Mouse (Mus musculus) B cell, adult 62 days (primary cell): ENCODE data around the gene Hist1h4i. TPM values are rescaled to one million over a fixed set of nuclear protein-coding genes. Genes with fewer than 3 reads are reported as not detected.

Source experiments
- total RNA-seq: library from RNA; stranded (reverse); gene quantifications from 4 replicates; pipeline ENCODE4 v1.2.4, GENCODE M21; 2023

The Hist1h4i gene
- 97.8 to 119 TPM (median 108 TPM) in 4 replicates for total RNA-seq

DNA sequence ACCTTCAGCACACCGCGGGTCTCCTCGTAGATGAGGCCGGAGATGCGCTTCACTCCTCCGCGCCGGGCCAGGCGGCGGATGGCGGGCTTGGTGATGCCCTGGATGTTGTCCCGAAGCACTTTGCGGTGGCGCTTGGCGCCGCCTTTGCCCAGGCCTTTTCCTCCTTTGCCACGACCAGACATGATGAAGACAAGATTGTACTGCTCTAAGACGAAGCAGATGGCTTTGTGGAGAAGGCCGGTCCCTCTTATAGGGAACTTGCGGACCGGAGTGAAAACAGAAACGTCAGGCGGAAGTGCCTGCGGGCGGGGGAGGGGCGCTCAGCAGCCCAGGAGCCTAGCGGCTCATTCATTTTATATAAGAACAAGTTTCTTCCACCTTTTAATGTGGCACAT is at the start of gene Hist1h4i:
Gene Hist1h4i, minus strand, starts transcription at position 221 of the 395 bp plus-strand sequence.

GRCm38 (mm10) chr13:22084140-22084539 is 43.0 kb upstream of the Hist1h4i start, which contains the start of gene Vmn1r188:
Vmn1r188 (plus strand) TSS chr13:22084440.

GRCm38 (mm10) chr13:22042568-22043502 is 1.7 kb upstream of the Hist1h4i start, which contains the start of the genes Hist1h2ag and Hist1h2bj:
Hist1h2ag (minus strand) TSS chr13:22042944.
Hist1h2bj (plus strand) TSS chr13:22043214.

DNA sequence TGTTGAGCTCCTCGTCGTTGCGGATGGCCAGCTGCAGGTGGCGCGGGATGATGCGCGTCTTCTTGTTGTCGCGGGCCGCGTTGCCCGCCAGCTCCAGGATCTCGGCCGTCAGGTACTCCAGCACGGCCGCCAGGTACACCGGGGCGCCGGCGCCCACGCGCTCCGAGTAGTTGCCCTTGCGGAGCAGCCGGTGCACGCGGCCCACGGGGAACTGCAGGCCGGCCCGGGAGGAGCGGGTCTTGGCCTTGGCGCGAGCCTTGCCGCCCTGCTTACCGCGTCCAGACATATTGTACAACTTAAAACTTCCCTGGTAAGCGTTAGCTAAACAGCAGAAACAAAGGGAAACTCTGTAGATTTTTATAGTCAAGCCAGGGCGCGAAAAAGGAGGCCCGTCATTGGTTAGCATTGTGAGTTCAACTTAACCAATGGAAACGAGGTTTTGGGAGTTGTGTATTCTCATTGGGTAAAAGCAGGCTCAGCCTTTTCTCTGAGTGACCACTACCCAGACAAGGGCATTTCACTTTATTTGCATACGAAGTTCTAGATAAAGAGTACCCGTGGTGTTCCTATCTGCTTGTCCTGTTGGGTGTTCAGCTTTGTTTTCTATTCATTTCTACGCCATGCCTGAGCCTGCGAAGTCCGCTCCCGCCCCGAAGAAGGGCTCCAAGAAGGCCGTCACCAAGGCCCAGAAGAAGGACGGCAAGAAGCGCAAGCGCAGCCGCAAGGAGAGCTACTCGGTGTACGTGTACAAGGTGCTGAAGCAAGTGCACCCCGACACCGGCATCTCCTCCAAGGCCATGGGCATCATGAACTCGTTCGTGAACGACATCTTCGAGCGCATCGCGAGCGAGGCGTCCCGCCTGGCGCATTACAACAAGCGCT is 5.7 kb downstream of the Hist1h4i start, which contains the start of the genes Hist1h2ah and Hist1h2bk:
Gene Hist1h2ah, minus strand, starts transcription at position 302 of the 882 bp plus-strand sequence.
Gene Hist1h2bk, plus strand, starts transcription at position 604 of the 882 bp plus-strand sequence.

GRCm38 (mm10) chr13:22009642-22010041 is 31.5 kb downstream of the Hist1h4i start, which contains the start of gene Prss16:
Prss16 (minus strand) TSS chr13:22009742.

Other genes starting within 250 kb of the Hist1h4i start
- gene Hist1h2bq, start 231.2 kb downstream of the Hist1h4i start, total RNA-seq, result 160 to 195 TPM (median 178 TPM) in 4 replicates
- 204 to 263 TPM (median 252 TPM) in 4 replicates for gene Hist1h2ao, start 230.9 kb downstream of the Hist1h4i start, total RNA-seq
- 296 to 419 TPM (median 357 TPM) in 4 replicates for gene Hist1h4m, start 229.6 kb downstream of the Hist1h4i start, total RNA-seq
- 56.0 to 117 TPM (median 97.2 TPM) in 4 replicates for gene Hist1h4n, start 209.2 kb downstream of the Hist1h4i start, total RNA-seq
- 44.1 to 82.7 TPM (median 54.3 TPM) in 4 replicates for gene Hist1h2ap, start 207.9 kb downstream of the Hist1h4i start, total RNA-seq
- 158 to 191 TPM (median 175 TPM) in 4 replicates for gene Hist1h2br, start 207.6 kb downstream of the Hist1h4i start, total RNA-seq
- 3.0 to 4.9 TPM (median 3.4 TPM) in 4 replicates for gene Zfp184, start 96.3 kb downstream of the Hist1h4i start, total RNA-seq
- not detected in 4 replicates for gene Pom121l2, start 60.2 kb downstream of the Hist1h4i start, total RNA-seq
- 0.46 to 0.83 TPM (median 0.70 TPM) in 3 of 4 replicates, not detected in the other for gene Prss16, start 31.6 kb downstream of the Hist1h4i start, total RNA-seq
- gene Hist1h2ah, start 5.8 kb downstream of the Hist1h4i start, total RNA-seq, result 15.9 to 84.2 TPM (median 37.8 TPM) in 4 replicates
- 28.7 to 55.1 TPM (median 42.1 TPM) in 4 replicates for gene Hist1h2bk, start 5.5 kb downstream of the Hist1h4i start, total RNA-seq
- gene Hist1h2ag, start 1.6 kb upstream of the Hist1h4i start, total RNA-seq, result 63.9 to 101 TPM (median 83.8 TPM) in 4 replicates
- 47.6 to 80.0 TPM (median 65.2 TPM) in 4 replicates for gene Hist1h2bj, start 1.9 kb upstream of the Hist1h4i start, total RNA-seq
- gene Vmn1r188, start 43.1 kb upstream of the Hist1h4i start, total RNA-seq, result not detected in 4 replicates
- not detected in 4 replicates for gene Vmn1r189, start 64.5 kb upstream of the Hist1h4i start, total RNA-seq
- gene Vmn1r191, start 142.6 kb upstream of the Hist1h4i start, total RNA-seq, result not detected in 4 replicates
- gene Vmn1r192, start 149.8 kb upstream of the Hist1h4i start, total RNA-seq, result not detected in 4 replicates
- not detected in 4 replicates for gene Vmn1r193, start 181.8 kb upstream of the Hist1h4i start, total RNA-seq
- not detected in 4 replicates for gene Vmn1r194, start 202.9 kb upstream of the Hist1h4i start, total RNA-seq
- gene Vmn1r195, start 229.2 kb upstream of the Hist1h4i start, total RNA-seq, result not detected in 4 replicates
- gene Vmn1r196, start 248.6 kb upstream of the Hist1h4i start, total RNA-seq, result not detected in 4 replicates